Mouse (Mus musculus) lung, adult 2 months (tissue): ENCODE measurements around the gene Rab2b.

ENCODE experiments used
- CTCF ChIP-seq: fragments of 200-500 bp; IDR thresholded peaks from 2 replicates; pipeline ENCODE4 v1.5.1; 2011; ENCODE audit warnings: mild to moderate bottlenecking, low read length, control low read depth; ENCODE audit not compliant: insufficient read depth
- POLR2A ChIP-seq: fragments of 200-500 bp; IDR thresholded peaks from 2 replicates; pipeline ENCODE4 v1.6.1; 2011; ENCODE audit warnings: low read depth, mild to moderate bottlenecking, control low read depth, low read length, borderline replicate concordance; ENCODE audit errors: extremely low read depth

DNA sequence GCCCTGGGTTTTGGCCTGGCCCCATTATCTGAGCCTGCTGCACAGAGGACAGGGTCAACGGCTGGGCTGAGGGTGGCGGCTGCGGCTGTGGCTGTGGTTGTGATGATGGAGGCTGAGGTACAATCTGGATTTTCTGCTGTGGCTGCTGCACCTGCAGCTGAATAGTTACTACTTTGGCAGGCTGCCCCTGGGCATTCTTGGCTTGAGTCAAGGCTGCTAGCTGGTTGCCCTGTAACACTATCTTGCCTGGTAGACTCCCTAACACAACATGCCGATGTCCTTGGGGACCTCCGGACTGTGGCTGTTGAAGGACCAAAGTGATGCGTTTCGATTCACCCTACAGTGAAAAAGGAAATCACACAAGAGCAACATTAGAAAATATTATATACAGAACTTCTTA, 44.2 kb downstream of the Rab2b start:
- TF ChIP-seq POLR2A (no peak), CTCF (no peak)
